Mouse (Mus musculus): ENCODE measurements at regions not wholly inside any gene's neighbourhood (a gene's known extent, or its start where the extent isn't known, plus 50 kb on each side); places are given as distances from the start of the nearest gene placed in this dataset.
A peak's percentile ranks its signal among the peaks of the same experiment; 100 is the strongest.

- Histone ChIP-seq H3K36me3 (no peaks in the 10 kb centered on the region), H3K27ac (no peak overlapping the region), H3K4me1 (replicated peaks) (peaks cover 10% of the 10 kb centered on the region), H3K4me3 (no peak overlapping the region), H3K27me3 (ENCODE audit: insufficient read depth, poor library complexity, severe bottlenecking) (peaks cover 9% of the 10 kb centered on the region), H3K9me3 (no peaks in the 10 kb centered on the region)
- WGBS, result 80% methylated on average over 5 of the region's 5 CpGs
- no peak for DNase-seq (ENCODE audit: low spot score)
Observed at GRCm38 (mm10) chr8:8477456-8477855, 183.6 kb downstream of the Efnb2 start.

DNA sequence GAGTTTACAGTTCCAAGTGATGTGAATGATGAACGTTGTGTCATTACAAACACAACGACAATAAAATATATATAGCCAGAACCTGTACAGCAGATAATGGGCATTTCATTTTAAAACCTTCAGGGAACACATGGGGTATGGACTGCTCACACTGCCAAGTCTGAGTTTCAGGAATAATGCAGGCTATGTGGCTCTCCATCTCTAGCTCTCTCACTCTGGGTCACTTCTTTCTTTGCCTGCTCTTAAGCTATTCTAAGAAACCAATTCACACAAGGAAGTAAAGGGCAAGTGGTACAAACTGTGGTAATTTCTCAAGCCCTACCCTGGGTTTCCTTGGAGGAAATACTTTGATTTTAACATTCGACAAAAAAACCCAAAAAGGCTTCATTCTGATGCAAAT lies 192.5 kb downstream of the Efnb2 start:
- Histone ChIP-seq H3K36me3 (no peaks in the 10 kb centered on the region), H3K27ac (no peak overlapping the region), H3K27me3 (ENCODE audit: insufficient read depth, poor library complexity, severe bottlenecking) (no peaks in the 10 kb centered on the region), H3K4me3 (no peak overlapping the region), H3K9me3 (no peaks in the 10 kb centered on the region), H3K4me1 (replicated peaks) (peaks cover 30% of the 10 kb centered on the region)
- 62% methylated on average over 3 of the region's 3 CpGs for WGBS
- DNase-seq (ENCODE audit: low spot score), result no peak

- Histone ChIP-seq H3K27ac (peak overlapping the region; percentile 74), H3K36me3 (no peaks in the 10 kb centered on the region), H3K4me3 (no peak overlapping the region), H3K27me3 (ENCODE audit: insufficient read depth, poor library complexity, severe bottlenecking) (no peaks in the 10 kb centered on the region), H3K4me1 (replicated peaks) (peaks cover 30% of the 10 kb centered on the region), H3K9me3 (no peaks in the 10 kb centered on the region)
- DNase-seq (ENCODE audit: low spot score), result peak; percentile 46
- WGBS, result 5% methylated on average over 6 of the region's 6 CpGs
Observed at GRCm38 (mm10) chr8:8466526-8467244, 194.4 kb downstream of the Efnb2 start.

- Histone ChIP-seq H3K4me3 (no peak overlapping the region), H3K27me3 (ENCODE audit: insufficient read depth, poor library complexity, severe bottlenecking) (no peaks in the 10 kb centered on the region), H3K36me3 (no peaks in the 10 kb centered on the region; the same call in 1 of the 2 replicates), H3K27ac (no peak overlapping the region), H3K9me3 (no peaks in the 10 kb centered on the region), H3K4me1 (replicated peaks) (peaks cover 21% of the 10 kb centered on the region)
- 71% methylated on average over 2 of the region's 2 CpGs for WGBS
- DNase-seq (ENCODE audit: low spot score), result no peak
Observed at GRCm38 (mm10) chr8:8462455-8462854, 198.6 kb downstream of the Efnb2 start.

DNA sequence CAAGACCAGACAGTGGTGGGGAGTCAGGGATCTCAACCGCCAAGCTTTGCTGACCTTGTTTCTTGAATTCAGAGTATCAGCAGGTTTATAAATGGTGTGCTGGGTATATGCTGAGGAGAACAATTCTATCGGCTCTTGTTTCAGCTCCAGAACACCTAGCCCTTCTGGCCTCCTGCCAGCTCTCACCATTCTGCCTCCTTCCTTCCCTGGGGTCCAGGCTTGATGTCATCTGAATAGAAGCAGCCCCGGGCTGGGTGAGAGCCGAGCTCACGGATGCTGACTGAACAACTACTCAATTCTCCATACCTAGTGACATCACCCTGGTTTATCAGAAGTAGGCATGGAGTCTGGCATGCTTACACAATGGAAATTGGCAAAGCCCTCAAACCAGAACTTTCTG lies 203.5 kb downstream of the Efnb2 start:
- H3K4me1 ChIP-seq (replicated peaks), result no peaks in the 10 kb centered on the region
- WGBS, result 81% methylated on average over 5 of the region's 5 CpGs
- no peak overlapping the region for H3K27ac ChIP-seq
- H3K27me3 ChIP-seq (ENCODE audit: insufficient read depth, poor library complexity, severe bottlenecking), result no peaks in the 10 kb centered on the region
- H3K9me3 ChIP-seq, result no peaks in the 10 kb centered on the region
- no peak overlapping the region for H3K4me3 ChIP-seq
- no peaks in the 10 kb centered on the region; the same call in 1 of the 2 replicates for H3K36me3 ChIP-seq
- DNase-seq (ENCODE audit: low spot score), result no peak

DNA sequence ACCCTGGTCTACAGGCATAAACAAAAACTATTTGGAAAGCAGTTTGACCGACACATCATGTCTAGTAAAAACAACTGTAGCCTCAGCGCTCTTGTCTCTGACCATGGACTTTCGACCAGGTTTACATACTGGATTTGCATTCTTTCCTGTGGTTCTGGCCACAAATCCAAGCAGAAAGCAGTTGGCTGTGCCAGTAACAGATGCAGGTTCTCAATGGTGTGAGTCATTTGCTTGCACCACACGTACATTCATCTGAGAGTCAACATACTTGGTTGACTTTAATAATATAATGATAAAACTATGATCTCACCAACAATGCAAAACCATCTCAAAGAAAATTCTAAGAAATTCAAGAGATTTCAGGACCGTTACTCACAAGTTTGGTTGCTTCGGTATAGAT lies 207.1 kb downstream of the Efnb2 start:
- no peaks in the 10 kb centered on the region for H3K27me3 ChIP-seq (ENCODE audit: insufficient read depth, poor library complexity, severe bottlenecking)
- H3K4me3 ChIP-seq, result no peak overlapping the region
- H3K9me3 ChIP-seq, result no peaks in the 10 kb centered on the region
- H3K27ac ChIP-seq, result no peak overlapping the region
- no peak for DNase-seq (ENCODE audit: low spot score)
- WGBS, result 91% methylated on average over 6 of the region's 6 CpGs
- H3K4me1 ChIP-seq (replicated peaks), result no peaks in the 10 kb centered on the region
- H3K36me3 ChIP-seq, result no peaks in the 10 kb centered on the region

GRCm38 (mm10) chr8:8452226-8452625 lies 208.8 kb downstream of the Efnb2 start:
- Histone ChIP-seq H3K4me1 (replicated peaks) (no peaks in the 10 kb centered on the region), H3K27me3 (ENCODE audit: insufficient read depth, poor library complexity, severe bottlenecking) (no peaks in the 10 kb centered on the region), H3K27ac (no peak overlapping the region), H3K4me3 (no peak overlapping the region), H3K9me3 (no peaks in the 10 kb centered on the region), H3K36me3 (no peaks in the 10 kb centered on the region)
- no peak for DNase-seq (ENCODE audit: low spot score)
- 85% methylated on average over 9 of the region's 9 CpGs for WGBS

DNA sequence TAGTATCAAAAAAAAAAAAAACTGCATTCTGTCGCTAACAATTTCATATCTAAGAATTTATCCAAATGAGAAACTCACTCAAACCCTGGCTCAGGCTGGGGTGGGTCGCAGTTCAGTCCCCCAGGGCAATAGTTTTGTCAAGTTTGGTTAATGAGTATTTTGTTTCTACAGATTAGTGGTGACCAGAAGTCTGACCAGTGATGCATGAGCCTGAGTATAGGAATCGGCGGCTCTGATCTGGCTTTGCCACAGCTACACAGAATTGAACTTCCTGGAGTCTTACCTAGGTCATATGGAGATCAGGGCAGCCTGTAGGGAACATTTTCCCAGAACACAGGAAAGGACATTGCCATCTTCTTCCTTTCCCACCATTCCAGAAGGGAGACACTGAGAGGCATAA lies 212.1 kb downstream of the Efnb2 start:
- H3K4me3 ChIP-seq, result no peak overlapping the region
- H3K36me3 ChIP-seq, result no peaks in the 10 kb centered on the region
- H3K4me1 ChIP-seq (replicated peaks), result no peaks in the 10 kb centered on the region
- no peak for DNase-seq (ENCODE audit: low spot score)
- H3K27me3 ChIP-seq (ENCODE audit: insufficient read depth, poor library complexity, severe bottlenecking), result no peaks in the 10 kb centered on the region
- no peaks in the 10 kb centered on the region for H3K9me3 ChIP-seq
- no peak overlapping the region for H3K27ac ChIP-seq
- WGBS, result 88% methylated on average over 4 of the region's 4 CpGs

DNA sequence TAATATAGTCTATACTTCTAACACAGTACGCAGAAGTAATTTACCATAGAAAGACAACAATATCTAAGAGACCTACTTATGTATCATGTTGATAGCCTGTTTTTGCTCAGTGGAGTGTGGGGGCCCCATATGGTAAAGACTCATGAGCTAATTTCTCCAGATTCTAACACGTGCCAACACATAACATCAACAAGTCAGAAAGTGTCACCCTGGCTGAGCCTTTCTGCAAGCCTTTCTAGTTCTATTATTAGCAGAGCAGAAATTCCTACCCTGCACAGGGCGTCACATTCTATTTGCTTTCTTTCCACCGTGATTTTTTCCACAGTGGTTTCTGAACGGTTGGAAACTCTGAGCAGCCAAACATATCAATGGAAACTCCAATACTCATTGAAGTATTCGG lies 219.5 kb downstream of the Efnb2 start:
- H3K4me3 ChIP-seq, result no peak overlapping the region
- 0 out of 2 replicates have a peak, but pooled peaks cover 5% of the 10 kb centered on the region for H3K4me1 ChIP-seq (replicated peaks)
- H3K27ac ChIP-seq, result no peak overlapping the region
- no peaks in the 10 kb centered on the region for H3K36me3 ChIP-seq
- WGBS, result 83% methylated on average over 6 of the region's 6 CpGs
- no peaks in the 10 kb centered on the region for H3K9me3 ChIP-seq
- no peak for DNase-seq (ENCODE audit: low spot score)
- H3K27me3 ChIP-seq (ENCODE audit: insufficient read depth, poor library complexity, severe bottlenecking), result no peaks in the 10 kb centered on the region

- WGBS, result 72% methylated on average over 8 of the region's 8 CpGs
Observed at GRCm38 (mm10) chr8:8440903-8441302, 220.1 kb downstream of the Efnb2 start.

GRCm38 (mm10) chr8:8426201-8426600 lies 234.8 kb downstream of the Efnb2 start:
- Histone ChIP-seq H3K27me3 (ENCODE audit: insufficient read depth, poor library complexity, severe bottlenecking) (no peaks in the 10 kb centered on the region), H3K9me3 (no peaks in the 10 kb centered on the region), H3K4me1 (replicated peaks) (no peaks in the 10 kb centered on the region), H3K36me3 (no peaks in the 10 kb centered on the region), H3K4me3 (no peak overlapping the region), H3K27ac (no peak overlapping the region)
- 63% methylated on average over 4 of the region's 4 CpGs for WGBS
- DNase-seq (ENCODE audit: low spot score), result no peak

More at GRCm38 (mm10) chr8:8440903-8441302, 220.1 kb downstream of the Efnb2 start:
- Histone ChIP-seq H3K27me3 (ENCODE audit: insufficient read depth, poor library complexity, severe bottlenecking) (no peaks in the 10 kb centered on the region), H3K27ac (no peak overlapping the region), H3K9me3 (no peaks in the 10 kb centered on the region), H3K4me1 (replicated peaks) (0 out of 2 replicates have a peak, but pooled peaks cover 5% of the 10 kb centered on the region), H3K36me3 (no peaks in the 10 kb centered on the region), H3K4me3 (no peak overlapping the region)
- no peak for DNase-seq (ENCODE audit: low spot score)

DNA sequence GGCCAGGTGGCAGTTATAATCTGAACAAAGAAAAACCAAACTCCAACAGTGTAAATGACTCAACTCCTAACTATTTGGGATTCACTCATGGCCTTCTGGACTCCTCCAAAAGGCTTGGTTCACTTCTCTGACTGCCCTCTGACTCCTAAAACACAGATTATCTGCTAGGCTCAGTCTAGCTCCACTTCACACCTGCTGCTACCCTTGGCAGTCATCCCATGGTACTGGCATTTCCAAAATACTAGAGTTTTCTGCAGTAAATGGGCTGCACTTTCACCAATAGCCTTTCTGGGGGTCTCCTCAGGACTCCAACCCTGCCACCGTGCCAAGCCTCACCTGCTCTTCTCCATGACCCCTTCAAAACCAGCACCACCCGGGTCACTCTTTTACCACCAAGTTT lies 237.6 kb downstream of the Efnb2 start:
- DNase-seq (ENCODE audit: low spot score), result no peak
- no peak overlapping the region for H3K4me3 ChIP-seq
- no peaks in the 10 kb centered on the region for H3K27me3 ChIP-seq (ENCODE audit: insufficient read depth, poor library complexity, severe bottlenecking)
- H3K36me3 ChIP-seq, result no peaks in the 10 kb centered on the region
- 92% methylated on average over 2 of the region's 2 CpGs for WGBS
- H3K4me1 ChIP-seq (replicated peaks), result no peaks in the 10 kb centered on the region
- no peak overlapping the region for H3K27ac ChIP-seq
- H3K9me3 ChIP-seq, result no peaks in the 10 kb centered on the region

DNA sequence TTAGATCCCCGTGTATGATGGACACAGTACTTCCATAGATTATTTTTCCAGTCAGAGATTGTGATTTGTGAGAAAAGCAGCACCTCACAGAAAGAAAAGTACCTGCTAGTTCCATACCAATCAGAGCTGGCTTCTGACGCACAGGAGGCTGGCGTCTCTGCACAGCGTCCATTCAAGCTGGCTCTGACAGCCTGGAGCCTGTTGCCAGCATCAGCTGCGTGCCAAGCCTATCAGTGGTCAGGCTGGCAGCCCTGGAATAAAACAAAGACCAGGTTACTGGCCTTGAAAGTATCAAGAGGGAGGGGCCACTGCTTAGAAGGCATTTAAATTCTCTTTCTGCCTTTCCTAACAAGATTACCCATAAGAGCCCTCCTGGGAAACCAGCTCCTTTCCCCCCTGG lies 239.3 kb downstream of the Efnb2 start:
- no peak overlapping the region for H3K4me3 ChIP-seq
- H3K27me3 ChIP-seq (ENCODE audit: insufficient read depth, poor library complexity, severe bottlenecking), result no peaks in the 10 kb centered on the region
- 91% methylated on average over 5 of the region's 5 CpGs for WGBS
- H3K36me3 ChIP-seq, result no peaks in the 10 kb centered on the region
- H3K27ac ChIP-seq, result no peak overlapping the region
- H3K9me3 ChIP-seq, result no peaks in the 10 kb centered on the region
- H3K4me1 ChIP-seq (replicated peaks), result no peaks in the 10 kb centered on the region
- DNase-seq (ENCODE audit: low spot score), result no peak

Measured in hindbrain, embryonic 10.5 days (tissue).